Mouse (Mus musculus) CH12.LX (cell line): Measurements from ENCODE around the gene Actn4. TPM values are rescaled to one million over a fixed set of nuclear protein-coding genes. Genes with fewer than 3 reads are reported as not detected.

Experiments
- DNase-seq: peaks from one replicate; pipeline ENCODE4 v3.0.0-alpha.2; 2013; ENCODE audit errors: extremely low read depth
- H3K27ac ChIP-seq: 2 replicates; pipeline ENCODE4 v1.5.1; 2012; ENCODE audit warnings: low read depth, mild to moderate bottlenecking, control low read depth, moderate library complexity; ENCODE audit not compliant: insufficient read depth
- H3K27me3 ChIP-seq: replicated peaks from 2 replicates; pipeline ENCODE3; 2012; ENCODE audit warnings: inconsistent platforms
- H3K36me3 ChIP-seq, 2 experiments: replicated peaks in 1 of 2; 2 replicates each; pipeline versions ENCODE3 to v1.6.1; 2012; ENCODE audit warnings: inconsistent platforms in 1 of 2, low read length in 1 of 2, mild to moderate bottlenecking in 1 of 2, mixed read lengths in 1 of 2, moderate library complexity in 1 of 2; ENCODE audit not compliant: control insufficient read depth in 1 of 2, insufficient read depth in 1 of 2
- H3K4me1 ChIP-seq, 2 experiments: 2 replicates each; pipeline ENCODE4 v1.6.1; 2012; ENCODE audit warnings: inconsistent platforms in 1 of 2, moderate library complexity in 1 of 2; ENCODE audit not compliant: insufficient read depth in 2 of 2, control insufficient read depth in 1 of 2
- H3K4me2 ChIP-seq: 2 replicates; pipeline ENCODE4 v1.6.1; 2012; ENCODE audit warnings: low read depth, mild to moderate bottlenecking, control low read depth; ENCODE audit not compliant: poor library complexity, insufficient read depth, severe bottlenecking
- H3K4me3 ChIP-seq, 3 experiments: fragments of 150-350 bp in 1 of 3; sonication (generic) in 1 of 3; replicated peaks in 1 of 3; 2 replicates each; pipeline versions ENCODE3 to v1.5.1; 2011 to 2012; ENCODE audit warnings: low read depth in 2 of 3, low read length in 2 of 3, mild to moderate bottlenecking in 2 of 3, moderate library complexity in 2 of 3, control low read depth in 1 of 3, improper control_type of control experiment in 1 of 3, inconsistent platforms in 1 of 3, mixed read lengths in 1 of 3; ENCODE audit not compliant: poor library complexity in 1 of 3
- H3K79me2 ChIP-seq: replicated peaks from 2 replicates; pipeline ENCODE4 v1.6.1; 2012; ENCODE audit warnings: mild to moderate bottlenecking, moderate library complexity; ENCODE audit not compliant: control insufficient read depth, poor library complexity, insufficient read depth, severe bottlenecking; ENCODE audit errors: extremely low read depth
- H3K9ac ChIP-seq: 2 replicates; pipeline ENCODE4 v1.6.1; 2012; ENCODE audit warnings: low read depth, mild to moderate bottlenecking, control low read depth, moderate library complexity; ENCODE audit not compliant: insufficient read depth
- H3K9me3 ChIP-seq: replicated peaks from 2 replicates; pipeline ENCODE3; 2012; ENCODE audit warnings: low read length, inconsistent platforms, mixed read lengths
- BHLHE40 ChIP-seq: IDR thresholded peaks from 2 replicates; pipeline ENCODE4 v1.6.1; 2011; ENCODE audit warnings: mild to moderate bottlenecking, low read depth, low read length, improper control_type of control experiment
- CHD2 ChIP-seq: IDR thresholded peaks from 2 replicates; pipeline ENCODE4 v1.6.1; 2011; ENCODE audit warnings: low read length, improper control_type of control experiment
- CTCF ChIP-seq, 2 experiments: IDR thresholded peaks in 1 of 2; conservative IDR thresholded peaks in 1 of 2; 2 replicates each; pipeline ENCODE4 v1.5.1; 2011 to 2012; ENCODE audit warnings: low read depth in 2 of 2, low read length in 2 of 2, improper control_type of control experiment in 1 of 2, inconsistent platforms in 1 of 2, mild to moderate bottlenecking in 1 of 2, moderate library complexity in 1 of 2
- ETS1 ChIP-seq: conservative IDR thresholded peaks from 2 replicates; pipeline ENCODE4 v1.6.1; 2012; ENCODE audit warnings: low read depth, mild to moderate bottlenecking, inconsistent platforms, low read length, improper control_type of control experiment, moderate library complexity
- HCFC1 ChIP-seq: IDR thresholded peaks from 2 replicates; pipeline ENCODE4 v1.6.1; 2012; ENCODE audit warnings: low read depth, mild to moderate bottlenecking, inconsistent platforms, low read length, improper control_type of control experiment
- IRF4 ChIP-seq: IDR thresholded peaks from 2 replicates; pipeline ENCODE4 v1.6.1; 2014; ENCODE audit warnings: low read depth, mild to moderate bottlenecking, inconsistent platforms, low read length, improper control_type of control experiment
- JUN ChIP-seq: IDR thresholded peaks from 2 replicates; pipeline ENCODE4 v1.6.1; 2011; ENCODE audit warnings: low read depth, mild to moderate bottlenecking, low read length, improper control_type of control experiment, moderate library complexity; ENCODE audit not compliant: insufficient read depth
- JUND ChIP-seq: conservative IDR thresholded peaks from 2 replicates; pipeline ENCODE4 v1.6.1; 2011; ENCODE audit warnings: low read depth, low read length, improper control_type of control experiment
- KAT2A ChIP-seq: IDR thresholded peaks from 2 replicates; pipeline ENCODE4 v1.6.1; 2012; ENCODE audit warnings: low read length, improper control_type of control experiment, inconsistent platforms; ENCODE audit not compliant: insufficient replicate concordance
- MAFK ChIP-seq: IDR thresholded peaks from 2 replicates; pipeline ENCODE4 v1.6.1; 2011; ENCODE audit warnings: low read length, improper control_type of control experiment; ENCODE audit not compliant: insufficient replicate concordance
- MAZ ChIP-seq: IDR thresholded peaks from 2 replicates; pipeline ENCODE4 v1.6.1; 2012; ENCODE audit warnings: low read depth, mild to moderate bottlenecking, inconsistent platforms, low read length, improper control_type of control experiment, moderate library complexity
- MEF2A ChIP-seq: IDR thresholded peaks from 2 replicates; pipeline ENCODE4 v1.6.1; 2014; ENCODE audit warnings: low read depth, mild to moderate bottlenecking, inconsistent platforms, low read length, improper control_type of control experiment, borderline replicate concordance
- MXI1 ChIP-seq: IDR thresholded peaks from 2 replicates; pipeline ENCODE4 v1.6.1; 2011; ENCODE audit warnings: mild to moderate bottlenecking, low read depth, low read length, improper control_type of control experiment
- MYC ChIP-seq: IDR thresholded peaks from 2 replicates; pipeline ENCODE4 v1.6.1; 2011; ENCODE audit warnings: low read depth, mild to moderate bottlenecking, improper control_type of control experiment, low read length
- NRF1 ChIP-seq: IDR thresholded peaks from 2 replicates; pipeline ENCODE4 v1.6.1; 2014; ENCODE audit warnings: low read depth, mild to moderate bottlenecking, inconsistent platforms, low read length, improper control_type of control experiment, moderate library complexity
- PAX5 ChIP-seq: IDR thresholded peaks from 2 replicates; pipeline ENCODE4 v1.6.1; 2012; ENCODE audit warnings: low read length, inconsistent platforms, mixed read lengths
- POLR2A ChIP-seq: IDR thresholded peaks from 2 replicates; pipeline ENCODE4 v1.6.1; 2011; ENCODE audit warnings: low read depth, mild to moderate bottlenecking, improper control_type of control experiment, low read length
- RAD21 ChIP-seq: IDR thresholded peaks from 2 replicates; pipeline ENCODE4 v1.6.1; 2011; ENCODE audit warnings: low read depth, mild to moderate bottlenecking, low read length, improper control_type of control experiment, moderate library complexity
- RCOR1 ChIP-seq: conservative IDR thresholded peaks from 2 replicates; pipeline ENCODE4 v1.6.1; 2012; ENCODE audit warnings: low read depth, mild to moderate bottlenecking, inconsistent platforms, low read length, improper control_type of control experiment
- TBP ChIP-seq: conservative IDR thresholded peaks from 2 replicates; pipeline ENCODE4 v1.6.1; 2011; ENCODE audit warnings: low read depth, low read length, improper control_type of control experiment
- TCF12 ChIP-seq: IDR thresholded peaks from 2 replicates; pipeline ENCODE4 v1.6.1; 2014; ENCODE audit warnings: low read depth, mild to moderate bottlenecking, inconsistent platforms, low read length, improper control_type of control experiment
- UBTF ChIP-seq: IDR thresholded peaks from 2 replicates; pipeline ENCODE4 v1.6.1; 2012; ENCODE audit warnings: low read depth, mild to moderate bottlenecking, inconsistent platforms, low read length, improper control_type of control experiment, moderate library complexity
- ZC3H11A ChIP-seq: IDR thresholded peaks from 2 replicates; pipeline ENCODE4 v1.6.1; 2012; ENCODE audit warnings: low read depth, mild to moderate bottlenecking, inconsistent platforms, low read length, improper control_type of control experiment
- ZKSCAN1 ChIP-seq: IDR thresholded peaks from 2 replicates; pipeline ENCODE4 v1.6.1; 2012; ENCODE audit warnings: low read depth, inconsistent platforms, low read length, improper control_type of control experiment, borderline replicate concordance
- ZNF384 ChIP-seq: IDR thresholded peaks from 2 replicates; pipeline ENCODE4 v1.6.1; 2012; ENCODE audit warnings: low read depth, low read length, improper control_type of control experiment, inconsistent platforms
- dilution Hi-C: fragments of 300-500 bp; cut with MboI; formaldehyde crosslinking; loops from 2 replicates; pipeline ENCODE4 v1.14.3; 2020; ENCODE audit warnings: low sequenced_read_pairs; ENCODE audit not compliant: extremely low pct_unique_long_range_greater_than_20kb, extremely low pct_ligation_motif_present
- in situ Hi-C: fragments of 300-500 bp; cut with MboI; formaldehyde crosslinking; loops from 3 replicates; pipeline ENCODE4 v1.14.3; 2019; ENCODE audit warnings: low sequenced_read_pairs, low pct_ligation_motif_present, low pct_unique_long_range_greater_than_20kb, mixed read lengths
- polyA plus RNA-seq: library from polyadenylated mRNA; unstranded; fragments of >175 nt; gene quantifications from 2 replicates; pipeline ENCODE4 v1.2.1, GENCODE M21; 2012; ENCODE audit warnings: low read depth; ENCODE audit not compliant: insufficient read length
- total RNA-seq, 2 experiments: library from RNA; depleted of rRNA; stranded (reverse); fragments of 300-350 nt in 1 of 2; fragments of >200 nt in 1 of 2; gene quantifications; 2 replicates each; pipeline ENCODE4 v1.2.3; 2012 to 2014

The Actn4 gene
- total and polyA plus RNA-seq, 3 experiments = 56.9 to 145 (median 63.4) TPM

DNA sequence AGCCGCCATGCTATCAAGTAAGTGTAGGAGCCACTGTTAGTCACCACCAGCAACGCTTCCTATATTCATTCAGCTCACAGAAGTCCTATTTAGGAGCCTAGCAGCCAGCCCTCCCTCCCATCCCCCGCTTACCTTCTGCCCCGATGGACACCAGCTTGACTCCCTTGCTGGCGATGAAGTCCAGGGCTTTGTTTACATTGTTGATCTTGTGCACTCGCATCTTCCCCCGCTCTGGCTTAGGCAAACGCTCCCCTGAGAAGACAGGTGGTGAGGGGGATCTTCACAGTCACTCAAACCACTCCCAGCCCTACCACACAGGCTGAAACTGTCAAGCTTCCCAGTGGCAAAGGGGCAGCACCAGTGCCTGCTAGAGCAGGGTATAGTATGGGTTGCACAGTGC lies 43.6 kb downstream of the Actn4 start:
- DNase-seq = no peak
- in situ Hi-C loops (no loop called here), dilution Hi-C loops (no loop called here)
- peaks cover 50 to 95% of the 10 kb centered on the region in 2 experiments for H3K36me3 ChIP-seq
- no peak overlapping the region for H3K9ac ChIP-seq
- H3K27ac ChIP-seq = no peak overlapping the region
- H3K79me2 ChIP-seq = peaks cover under 1% of the 10 kb centered on the region; the same call in 1 of the 2 replicates
- TF ChIP-seq ZC3H11A = no peak
- TF ChIP-seq RCOR1 = no peak
- no peak for TF ChIP-seq POLR2A
- no peak for TF ChIP-seq RAD21
- no peak for TF ChIP-seq CTCF (conservative IDR thresholded peaks at IDR 0.05 in 1 of 2, IDR thresholded peaks at IDR 0.05 in 1 of 2; ENCODE audit: low read depth in 2 of 2, low read length in 2 of 2)
- no peak for TF ChIP-seq MAZ
- TF ChIP-seq HCFC1 = no peak
- TF ChIP-seq ZNF384 = no peak
- TF ChIP-seq JUN = no peak
- no peak for TF ChIP-seq MAFK
- TF ChIP-seq UBTF = no peak
- TF ChIP-seq TCF12 = no peak
- no peak for TF ChIP-seq JUND
- no peak for TF ChIP-seq MEF2A
- no peak for TF ChIP-seq ETS1
- TF ChIP-seq MYC = no peak
- no peak for TF ChIP-seq PAX5
- TF ChIP-seq IRF4 = no peak
- H3K27me3 ChIP-seq = no peaks in the 10 kb centered on the region
- no peak overlapping the region for H3K4me3 ChIP-seq
- H3K4me2 ChIP-seq = no peak overlapping the region
- H3K4me1 ChIP-seq = peaks cover 0 to 34% of the 10 kb centered on the region in 2 experiments; a peak in 3 of 4 replicates
- H3K9me3 ChIP-seq = no peaks in the 10 kb centered on the region

DNA sequence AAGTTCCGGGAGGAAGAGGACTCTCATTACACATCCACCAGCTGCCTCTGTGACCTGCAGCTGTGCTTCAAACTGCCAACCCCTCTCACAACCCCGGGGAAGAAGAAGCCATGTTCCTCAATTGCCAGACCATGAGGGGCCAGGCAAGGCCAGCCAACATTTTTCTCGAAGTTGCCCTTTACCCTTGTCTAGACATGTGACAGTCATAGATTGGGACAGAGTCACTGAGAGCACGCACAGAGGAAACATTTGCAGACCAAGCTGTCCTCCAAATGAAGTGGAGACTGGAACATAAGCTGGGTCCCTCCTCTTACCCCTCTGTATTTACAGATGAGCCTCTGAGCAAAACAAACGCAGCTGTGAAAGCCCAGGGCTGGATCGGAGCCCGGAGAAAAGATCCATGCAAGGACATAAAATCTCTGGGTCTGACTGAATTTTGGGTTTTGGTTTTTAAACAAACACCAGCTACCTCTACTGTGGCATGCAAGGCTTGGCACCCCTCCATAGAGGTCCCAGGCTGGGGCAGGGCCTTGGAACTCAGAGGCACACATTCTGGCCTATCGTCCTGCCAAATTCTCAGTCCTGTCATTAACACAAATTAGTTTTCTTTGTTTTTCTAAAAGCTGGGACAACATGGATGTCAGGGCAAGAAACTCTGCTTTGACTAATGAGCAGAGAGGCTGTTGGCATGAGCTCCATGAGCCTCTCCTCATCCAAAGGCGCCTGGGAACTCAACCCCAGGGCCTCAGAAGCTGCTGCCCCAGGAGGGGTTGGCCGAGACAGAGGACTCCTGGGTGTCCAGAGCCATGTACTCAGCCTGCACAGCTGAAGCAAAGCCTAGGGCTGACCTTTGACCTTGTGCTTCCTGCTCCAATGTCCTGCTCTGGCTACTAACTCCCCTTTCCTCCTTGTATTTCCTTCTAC lies 44.4 kb downstream of the Actn4 start:
- Histone ChIP-seq H3K4me2 (no peak overlapping the region), H3K36me3 (peaks cover 55 to 96% of the 10 kb centered on the region in 2 experiments), H3K4me3 (no peak overlapping the region), H3K27ac (no peak overlapping the region), H3K79me2 (no peaks in the 10 kb centered on the region; the same call in 1 of the 2 replicates), H3K9me3 (no peaks in the 10 kb centered on the region), H3K4me1 (peaks cover 0 to 30% of the 10 kb centered on the region in 2 experiments; a peak in 3 of 4 replicates), H3K9ac (no peak overlapping the region), H3K27me3 (no peaks in the 10 kb centered on the region)
- DNase-seq = no peak
- dilution Hi-C loops = no loop called here
- TF ChIP-seq ZKSCAN1 (no peak), NRF1 (no peak), TCF12 (no peak), TBP (no peak), ETS1 (no peak), KAT2A (no peak), CHD2 (no peak), JUND (no peak), BHLHE40 (no peak), UBTF (no peak), MXI1 (no peak), MEF2A (no peak), ZC3H11A (no peak)
- in situ Hi-C loops = no loop called here
